Mouse (Mus musculus) lung, adult 2 months (tissue): ENCODE data around the gene Mtnr1b.

Source experiments
- CTCF ChIP-seq: fragments of 200-500 bp; IDR thresholded peaks from 2 replicates; pipeline ENCODE4 v1.5.1; 2011; ENCODE audit warnings: mild to moderate bottlenecking, low read length, control low read depth; ENCODE audit not compliant: insufficient read depth
- POLR2A ChIP-seq: fragments of 200-500 bp; IDR thresholded peaks from 2 replicates; pipeline ENCODE4 v1.6.1; 2011; ENCODE audit warnings: low read depth, mild to moderate bottlenecking, control low read depth, low read length, borderline replicate concordance; ENCODE audit errors: extremely low read depth

DNA sequence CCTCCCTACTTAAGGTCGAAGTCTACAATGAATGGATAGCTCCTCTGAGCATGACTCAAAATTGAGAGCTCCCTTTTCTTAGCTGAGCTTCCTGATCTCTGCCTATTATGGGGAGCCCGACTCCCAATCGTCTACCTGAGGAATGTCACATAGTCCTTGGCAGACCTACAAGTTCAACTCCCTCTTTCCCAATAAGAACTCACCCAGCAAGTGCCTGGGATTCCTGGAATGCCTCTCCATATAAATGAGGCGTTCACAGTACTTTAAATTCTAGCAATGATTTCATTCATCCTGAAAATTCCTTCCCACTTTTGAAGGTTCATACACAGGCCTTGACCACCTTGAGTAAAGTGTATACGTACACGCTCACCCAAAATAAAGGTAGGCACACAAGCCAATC is 79.9 kb downstream of the Mtnr1b start:
- TF ChIP-seq POLR2A (no peak), CTCF (no peak)
